Mouse (Mus musculus): ENCODE data around the gene Adam12.

GRCm38 (mm10) chr7:134236727-134237126, 4.8 kb upstream of the Adam12 start:
- TF ChIP-seq CTCF (conservative IDR thresholded peaks at IDR 0.05; ENCODE audit: insufficient read depth, insufficient read length, low read depth, low read length), result no peak
- TF ChIP-seq POLR2A (IDR thresholded peaks at IDR 0.05; ENCODE audit: low read depth, low read length), result no peak
